Mouse (Mus musculus): Measurements from ENCODE around the gene Odf3l1.

DNA sequence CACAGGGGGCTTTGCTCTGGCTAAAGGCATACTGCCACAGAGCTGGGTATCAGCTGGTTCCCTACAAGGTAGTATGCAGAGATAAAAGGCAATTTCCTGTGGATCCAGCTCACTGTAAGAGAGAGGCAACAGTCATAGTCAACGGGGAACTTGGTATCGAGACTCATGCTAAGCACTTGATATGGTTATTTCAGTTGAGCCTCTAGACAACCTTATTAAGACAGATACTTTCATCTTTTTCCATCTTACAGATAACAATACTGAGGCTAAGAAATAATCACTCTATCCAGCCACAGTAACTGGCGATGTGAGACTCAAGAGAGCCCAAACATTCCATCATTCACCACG is 13.6 kb downstream of the Odf3l1 start:
- TF ChIP-seq CTCF (IDR thresholded peaks at IDR 0.05; ENCODE audit: low read depth) (no peak), EP300 (IDR thresholded peaks at IDR 0.05; ENCODE audit: low read depth) (no peak)
